Mouse (Mus musculus) CH12.LX (cell line): ENCODE measurements around the gene Sdc4. TPM values are rescaled to one million over a fixed set of nuclear protein-coding genes. Genes with fewer than 3 reads are reported as not detected.

Source experiments
- DNase-seq: peaks from one replicate; pipeline ENCODE4 v3.0.0-alpha.2; 2013; ENCODE audit errors: extremely low read depth
- H3K27ac ChIP-seq: 2 replicates; pipeline ENCODE4 v1.5.1; 2012; ENCODE audit warnings: low read depth, mild to moderate bottlenecking, control low read depth, moderate library complexity; ENCODE audit not compliant: insufficient read depth
- H3K27me3 ChIP-seq: replicated peaks from 2 replicates; pipeline ENCODE3; 2012; ENCODE audit warnings: inconsistent platforms
- H3K36me3 ChIP-seq, 2 experiments: replicated peaks in 1 of 2; 2 replicates each; pipeline versions ENCODE3 to v1.6.1; 2012; ENCODE audit warnings: inconsistent platforms in 1 of 2, low read length in 1 of 2, mild to moderate bottlenecking in 1 of 2, mixed read lengths in 1 of 2, moderate library complexity in 1 of 2; ENCODE audit not compliant: control insufficient read depth in 1 of 2, insufficient read depth in 1 of 2
- H3K4me1 ChIP-seq, 2 experiments: 2 replicates each; pipeline ENCODE4 v1.6.1; 2012; ENCODE audit warnings: inconsistent platforms in 1 of 2, moderate library complexity in 1 of 2; ENCODE audit not compliant: insufficient read depth in 2 of 2, control insufficient read depth in 1 of 2
- H3K4me2 ChIP-seq: 2 replicates; pipeline ENCODE4 v1.6.1; 2012; ENCODE audit warnings: low read depth, mild to moderate bottlenecking, control low read depth; ENCODE audit not compliant: poor library complexity, insufficient read depth, severe bottlenecking
- H3K4me3 ChIP-seq, 3 experiments: fragments of 150-350 bp in 1 of 3; sonication (generic) in 1 of 3; replicated peaks in 1 of 3; 2 replicates each; pipeline versions ENCODE3 to v1.5.1; 2011 to 2012; ENCODE audit warnings: low read depth in 2 of 3, low read length in 2 of 3, mild to moderate bottlenecking in 2 of 3, moderate library complexity in 2 of 3, control low read depth in 1 of 3, improper control_type of control experiment in 1 of 3, inconsistent platforms in 1 of 3, mixed read lengths in 1 of 3; ENCODE audit not compliant: poor library complexity in 1 of 3
- H3K79me2 ChIP-seq: replicated peaks from 2 replicates; pipeline ENCODE4 v1.6.1; 2012; ENCODE audit warnings: mild to moderate bottlenecking, moderate library complexity; ENCODE audit not compliant: control insufficient read depth, poor library complexity, insufficient read depth, severe bottlenecking; ENCODE audit errors: extremely low read depth
- H3K9ac ChIP-seq: 2 replicates; pipeline ENCODE4 v1.6.1; 2012; ENCODE audit warnings: low read depth, mild to moderate bottlenecking, control low read depth, moderate library complexity; ENCODE audit not compliant: insufficient read depth
- H3K9me3 ChIP-seq: replicated peaks from 2 replicates; pipeline ENCODE3; 2012; ENCODE audit warnings: low read length, inconsistent platforms, mixed read lengths
- BHLHE40 ChIP-seq: IDR thresholded peaks from 2 replicates; pipeline ENCODE4 v1.6.1; 2011; ENCODE audit warnings: mild to moderate bottlenecking, low read depth, low read length, improper control_type of control experiment
- CHD1 ChIP-seq: IDR thresholded peaks from 2 replicates; pipeline ENCODE4 v1.6.1; 2012; ENCODE audit warnings: low read depth, low read length, improper control_type of control experiment, inconsistent platforms
- CHD2 ChIP-seq: IDR thresholded peaks from 2 replicates; pipeline ENCODE4 v1.6.1; 2011; ENCODE audit warnings: low read length, improper control_type of control experiment
- CTCF ChIP-seq, 2 experiments: IDR thresholded peaks in 1 of 2; conservative IDR thresholded peaks in 1 of 2; 2 replicates each; pipeline ENCODE4 v1.5.1; 2011 to 2012; ENCODE audit warnings: low read depth in 2 of 2, low read length in 2 of 2, improper control_type of control experiment in 1 of 2, inconsistent platforms in 1 of 2, mild to moderate bottlenecking in 1 of 2, moderate library complexity in 1 of 2
- E2F4 ChIP-seq: IDR thresholded peaks from 2 replicates; pipeline ENCODE4 v1.6.1; 2011; ENCODE audit warnings: low read depth, low read length, improper control_type of control experiment; ENCODE audit not compliant: insufficient replicate concordance
- ELF1 ChIP-seq: IDR thresholded peaks from 2 replicates; pipeline ENCODE4 v1.6.1; 2014; ENCODE audit warnings: low read depth, mild to moderate bottlenecking, inconsistent platforms, low read length, improper control_type of control experiment
- EP300 ChIP-seq: IDR thresholded peaks from 2 replicates; pipeline ENCODE4 v1.6.1; 2011; ENCODE audit warnings: low read length, improper control_type of control experiment
- GABPA ChIP-seq: IDR thresholded peaks from 2 replicates; pipeline ENCODE4 v1.6.1; 2012; ENCODE audit warnings: low read depth, low read length, improper control_type of control experiment, inconsistent platforms; ENCODE audit not compliant: insufficient replicate concordance
- HCFC1 ChIP-seq: IDR thresholded peaks from 2 replicates; pipeline ENCODE4 v1.6.1; 2012; ENCODE audit warnings: low read depth, mild to moderate bottlenecking, inconsistent platforms, low read length, improper control_type of control experiment
- IRF4 ChIP-seq: IDR thresholded peaks from 2 replicates; pipeline ENCODE4 v1.6.1; 2014; ENCODE audit warnings: low read depth, mild to moderate bottlenecking, inconsistent platforms, low read length, improper control_type of control experiment
- JUN ChIP-seq: IDR thresholded peaks from 2 replicates; pipeline ENCODE4 v1.6.1; 2011; ENCODE audit warnings: low read depth, mild to moderate bottlenecking, low read length, improper control_type of control experiment, moderate library complexity; ENCODE audit not compliant: insufficient read depth
- KAT2A ChIP-seq: IDR thresholded peaks from 2 replicates; pipeline ENCODE4 v1.6.1; 2012; ENCODE audit warnings: low read length, improper control_type of control experiment, inconsistent platforms; ENCODE audit not compliant: insufficient replicate concordance
- MAX ChIP-seq: IDR thresholded peaks from 2 replicates; pipeline ENCODE4 v1.6.1; 2011; ENCODE audit warnings: low read length, improper control_type of control experiment
- MEF2A ChIP-seq: IDR thresholded peaks from 2 replicates; pipeline ENCODE4 v1.6.1; 2014; ENCODE audit warnings: low read depth, mild to moderate bottlenecking, inconsistent platforms, low read length, improper control_type of control experiment, borderline replicate concordance
- MYC ChIP-seq: IDR thresholded peaks from 2 replicates; pipeline ENCODE4 v1.6.1; 2011; ENCODE audit warnings: low read depth, mild to moderate bottlenecking, improper control_type of control experiment, low read length
- NELFE ChIP-seq: IDR thresholded peaks from 2 replicates; pipeline ENCODE4 v1.6.1; 2011; ENCODE audit warnings: low read depth, low read length, improper control_type of control experiment
- NRF1 ChIP-seq: IDR thresholded peaks from 2 replicates; pipeline ENCODE4 v1.6.1; 2014; ENCODE audit warnings: low read depth, mild to moderate bottlenecking, inconsistent platforms, low read length, improper control_type of control experiment, moderate library complexity
- POLR2AphosphoS2 ChIP-seq: IDR thresholded peaks from 2 replicates; pipeline ENCODE4 v1.6.1; 2011; ENCODE audit warnings: low read depth, low read length, improper control_type of control experiment
- TBP ChIP-seq: conservative IDR thresholded peaks from 2 replicates; pipeline ENCODE4 v1.6.1; 2011; ENCODE audit warnings: low read depth, low read length, improper control_type of control experiment
- TCF12 ChIP-seq: IDR thresholded peaks from 2 replicates; pipeline ENCODE4 v1.6.1; 2014; ENCODE audit warnings: low read depth, mild to moderate bottlenecking, inconsistent platforms, low read length, improper control_type of control experiment
- ZKSCAN1 ChIP-seq: IDR thresholded peaks from 2 replicates; pipeline ENCODE4 v1.6.1; 2012; ENCODE audit warnings: low read depth, inconsistent platforms, low read length, improper control_type of control experiment, borderline replicate concordance
- ZNF384 ChIP-seq: IDR thresholded peaks from 2 replicates; pipeline ENCODE4 v1.6.1; 2012; ENCODE audit warnings: low read depth, low read length, improper control_type of control experiment, inconsistent platforms
- dilution Hi-C: fragments of 300-500 bp; cut with MboI; formaldehyde crosslinking; loops from 2 replicates; pipeline ENCODE4 v1.14.3; 2020; ENCODE audit warnings: low sequenced_read_pairs; ENCODE audit not compliant: extremely low pct_unique_long_range_greater_than_20kb, extremely low pct_ligation_motif_present
- in situ Hi-C: fragments of 300-500 bp; cut with MboI; formaldehyde crosslinking; loops from 3 replicates; pipeline ENCODE4 v1.14.3; 2019; ENCODE audit warnings: low sequenced_read_pairs, low pct_ligation_motif_present, low pct_unique_long_range_greater_than_20kb, mixed read lengths
- polyA plus RNA-seq: library from polyadenylated mRNA; unstranded; fragments of >175 nt; gene quantifications from 2 replicates; pipeline ENCODE4 v1.2.1, GENCODE M21; 2012; ENCODE audit warnings: low read depth; ENCODE audit not compliant: insufficient read length
- total RNA-seq, 2 experiments: library from RNA; depleted of rRNA; stranded (reverse); fragments of 300-350 nt in 1 of 2; fragments of >200 nt in 1 of 2; gene quantifications; 2 replicates each; pipeline ENCODE4 v1.2.3; 2012 to 2014

The Sdc4 gene
- total and polyA plus RNA-seq, 3 experiments = 46.6 to 69.9 (median 59.8) TPM

DNA sequence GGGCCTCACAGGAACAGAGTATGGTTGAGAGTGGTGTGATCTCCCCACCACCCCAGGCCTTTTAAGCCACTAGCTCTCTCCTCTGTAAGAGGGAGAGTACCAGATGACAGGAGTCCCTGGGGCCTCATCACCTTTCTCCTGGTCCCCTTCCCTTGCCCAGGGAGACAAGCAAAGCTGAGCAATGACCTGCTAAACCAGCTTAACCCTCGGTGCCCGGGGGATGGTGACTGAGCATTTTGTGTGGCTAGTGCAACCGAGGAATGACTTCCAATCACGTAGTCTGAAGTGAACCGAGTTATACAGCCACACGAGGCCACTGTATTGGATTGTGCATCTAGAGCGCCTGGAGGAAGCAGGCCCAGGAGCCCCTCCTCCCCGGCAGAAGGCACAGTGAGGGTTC, 19.3 kb downstream of the Sdc4 start:
- DNase-seq = no peak
- Histone ChIP-seq H3K27ac (no peak overlapping the region), H3K9me3 (peaks cover 5% of the 10 kb centered on the region), H3K27me3 (no peaks in the 10 kb centered on the region), H3K9ac (no peak overlapping the region), H3K4me2 (no peak overlapping the region), H3K4me3 (no peak overlapping the region), H3K79me2 (no peaks in the 10 kb centered on the region), H3K36me3 (peaks cover 44 to 57% of the 10 kb centered on the region in 2 experiments), H3K4me1 (peaks cover 14 to 40% of the 10 kb centered on the region in 2 experiments)
- TF ChIP-seq IRF4 (no peak), KAT2A (no peak), TBP (no peak), MEF2A (no peak), CHD2 (no peak), EP300 (no peak), JUN (no peak), CHD1 (no peak), ZKSCAN1 (no peak), MAX (no peak)
- in situ Hi-C loops (loop anchor here (5.0 to 25.0 kb wide), 2 partner anchors 33 to 313 kb away; partner anchors contain the start of genes Dnttip1, Sys1 and Wfdc3), dilution Hi-C loops (no loop called here)

- Histone ChIP-seq H3K27me3 (no peaks in the 10 kb centered on the region), H3K9me3 (peaks cover 5% of the 10 kb centered on the region), H3K4me3 (no peak overlapping the region), H3K4me1 (peaks cover 16 to 43% of the 10 kb centered on the region in 2 experiments), H3K27ac (peak overlapping the region; percentile 89), H3K9ac (no peak overlapping the region), H3K4me2 (0 out of 2 replicates have a peak overlapping the region, but pooled peaks have one; percentile 33), H3K79me2 (no peaks in the 10 kb centered on the region), H3K36me3 (peaks cover 35 to 47% of the 10 kb centered on the region in 2 experiments)
- in situ Hi-C loops (loop anchor here (5.0 to 25.0 kb wide), 2 partner anchors 34 to 314 kb away; partner anchors contain the start of genes Dnttip1, Sys1 and Wfdc3), dilution Hi-C loops (no loop called here)
- no peak for DNase-seq
- no peak for TF ChIP-seq IRF4
- TF ChIP-seq BHLHE40 = peak; percentile 2; the same call in 1 of the 2 replicates
- no peak for TF ChIP-seq ZKSCAN1
Measured at GRCm38 (mm10) chr2:164423464-164423863, 20.2 kb downstream of the Sdc4 start.

- peak; percentile 91 for DNase-seq
- Histone ChIP-seq H3K4me2 (peak overlapping the region; percentile 34; the same call in 1 of the 2 replicates), H3K4me1 (peaks cover 19 to 49% of the 10 kb centered on the region in 2 experiments), H3K4me3 (no peak overlapping the region), H3K36me3 (peaks cover 29 to 41% of the 10 kb centered on the region in 2 experiments), H3K9ac (no peak overlapping the region), H3K27me3 (no peaks in the 10 kb centered on the region), H3K9me3 (peaks cover 5% of the 10 kb centered on the region), H3K27ac (peak overlapping the region; percentile 89), H3K79me2 (no peaks in the 10 kb centered on the region)
- in situ Hi-C loops (loop anchor here (5.0 to 25.0 kb wide), 2 partner anchors 34 to 314 kb away; partner anchors contain the start of genes Dnttip1, Sys1 and Wfdc3), dilution Hi-C loops (no loop called here)
- 0 out of 2 replicates have a peak, but pooled peaks have one; percentile 16 for TF ChIP-seq HCFC1
- TF ChIP-seq ELF1 = peak; percentile 61; the same call in 1 of the 2 replicates
- no peak for TF ChIP-seq CHD1
- TF ChIP-seq NELFE = no peak
- no peak for TF ChIP-seq E2F4
- TF ChIP-seq ZKSCAN1 = no peak
- TF ChIP-seq BHLHE40 = peak; percentile 86
- no peak for TF ChIP-seq ZNF384
- no peak for TF ChIP-seq POLR2AphosphoS2
- TF ChIP-seq GABPA = no peak
- peak; percentile 82 for TF ChIP-seq EP300
- TF ChIP-seq NRF1 = no peak
- peak; percentile 86 for TF ChIP-seq TCF12
- TF ChIP-seq MYC = peak; percentile 60; the same call in 1 of the 2 replicates
- 0 out of 2 replicates have a peak, but pooled peaks have one; percentile 34 for TF ChIP-seq TBP
- no peak for TF ChIP-seq CTCF (conservative IDR thresholded peaks at IDR 0.05 in 1 of 2, IDR thresholded peaks at IDR 0.05 in 1 of 2; ENCODE audit: low read depth in 2 of 2, low read length in 2 of 2)
- 0 out of 2 replicates have a peak, but pooled peaks have one; percentile 70 for TF ChIP-seq KAT2A
- TF ChIP-seq JUN = no peak
Measured at GRCm38 (mm10) chr2:164422675-164423393, 20.9 kb downstream of the Sdc4 start.
